Mouse (Mus musculus): Measurements from ENCODE around the gene Zfp28. TPM values are rescaled to one million over a fixed set of nuclear protein-coding genes. Genes with fewer than 3 reads are reported as not detected.

Gene Zfp28
- polyA plus RNA-seq, 1 experiment from 2014 or later = 2.5 TPM

GRCm38 (mm10) chr7:6389449-6389848, 6.4 kb downstream of the Zfp28 start:
- H3K9me3 ChIP-seq (ENCODE audit: control insufficient read depth) = no peaks in the 10 kb centered on the region
- H3K36me3 ChIP-seq (ENCODE audit: control insufficient read depth, insufficient read depth) = peaks cover 23% of the 10 kb centered on the region
- no peaks in the 10 kb centered on the region for H3K4me1 ChIP-seq (replicated peaks; ENCODE audit: control insufficient read depth, insufficient read depth, low read length)
- no peak overlapping the region for H3K4me2 ChIP-seq (replicated peaks; ENCODE audit: low read depth)
- ATAC-seq = no peak
- H3K4me3 ChIP-seq (ENCODE audit: low read depth, low read length) = no peak overlapping the region
- no peaks in the 10 kb centered on the region for H3K27me3 ChIP-seq (replicated peaks; ENCODE audit: control insufficient read depth, insufficient read depth, low read length)
- no peak overlapping the region for H3K27ac ChIP-seq (ENCODE audit: low read depth, low read length)
- WGBS = 69% methylated on average over 5 of the region's 5 CpGs
- no peak overlapping the region for H3K9ac ChIP-seq (ENCODE audit: low read depth, low read length)
- TF ChIP-seq CTCF (IDR thresholded peaks at IDR 0.05; ENCODE audit: low read depth) = peak; percentile 24; the same call in 1 of the 2 replicates

- 27% methylated on average over 25 of the region's 25 CpGs for WGBS
- peak within 1 kb of the TSS; percentile 26; the same call in 1 of the 2 replicates for H3K9ac ChIP-seq (ENCODE audit: low read depth, low read length)
- H3K4me3 ChIP-seq (ENCODE audit: low read depth, low read length) = peak within 1 kb of the TSS; percentile 39
- peak within 1 kb of the TSS; percentile 73 for H3K4me2 ChIP-seq (replicated peaks; ENCODE audit: low read depth)
- peaks cover 15% of the 10 kb centered on the region; the same call in 1 of the 2 replicates for H3K36me3 ChIP-seq (ENCODE audit: control insufficient read depth, insufficient read depth)
- H3K27ac ChIP-seq (ENCODE audit: low read depth, low read length) = no peak within 1 kb of the TSS
- H3K4me1 ChIP-seq (replicated peaks; ENCODE audit: control insufficient read depth, insufficient read depth, low read length) = no peaks in the 10 kb centered on the region
- ATAC-seq = no peak
- no peak for TF ChIP-seq CTCF (IDR thresholded peaks at IDR 0.05; ENCODE audit: low read depth)
- H3K9me3 ChIP-seq (ENCODE audit: control insufficient read depth) = no peaks in the 10 kb centered on the region
- no peaks in the 10 kb centered on the region for H3K27me3 ChIP-seq (replicated peaks; ENCODE audit: control insufficient read depth, insufficient read depth, low read length)
Observed at GRCm38 (mm10) chr7:6397996-6398975, 15.2 kb downstream of the Zfp28 start, which contains the start of gene Smim17. Smim17 (plus strand) TSS chr7:6398715.

- H3K4me3 ChIP-seq (ENCODE audit: low read depth, low read length) = no peak within 1 kb of the TSS
- H3K9me3 ChIP-seq (ENCODE audit: control insufficient read depth) = no peaks in the 10 kb centered on the region
- peak; percentile 48 for TF ChIP-seq CTCF (IDR thresholded peaks at IDR 0.05; ENCODE audit: low read depth)
- H3K9ac ChIP-seq (ENCODE audit: low read depth, low read length) = no peak within 1 kb of the TSS
- H3K27me3 ChIP-seq (replicated peaks; ENCODE audit: control insufficient read depth, insufficient read depth, low read length) = no peaks in the 10 kb centered on the region
- 1% methylated on average over 17 of the region's 17 CpGs for WGBS
- no peaks in the 10 kb centered on the region for H3K4me1 ChIP-seq (replicated peaks; ENCODE audit: control insufficient read depth, insufficient read depth, low read length)
- no peak within 1 kb of the TSS for H3K27ac ChIP-seq (ENCODE audit: low read depth, low read length)
- H3K36me3 ChIP-seq (ENCODE audit: control insufficient read depth, insufficient read depth) = no peaks in the 10 kb centered on the region
- ATAC-seq = peak; percentile 99
- no peak within 1 kb of the TSS for H3K4me2 ChIP-seq (replicated peaks; ENCODE audit: low read depth)
Observed at GRCm38 (mm10) chr7:6410043-6410442, 26.9 kb downstream of the Zfp28 start, which contains the start of gene Gm20715. Gm20715 (plus strand) TSS chr7:6410277.

- no peak overlapping the region for H3K4me3 ChIP-seq (ENCODE audit: low read depth, low read length)
- H3K9ac ChIP-seq (ENCODE audit: low read depth, low read length) = no peak overlapping the region
- WGBS = 9% methylated on average over 18 of the region's 22 CpGs
- H3K36me3 ChIP-seq (ENCODE audit: control insufficient read depth, insufficient read depth) = no peaks in the 10 kb centered on the region
- TF ChIP-seq CTCF (IDR thresholded peaks at IDR 0.05; ENCODE audit: low read depth) = no peak
- no peak overlapping the region for H3K4me2 ChIP-seq (replicated peaks; ENCODE audit: low read depth)
- no peaks in the 10 kb centered on the region for H3K27me3 ChIP-seq (replicated peaks; ENCODE audit: control insufficient read depth, insufficient read depth, low read length)
- no peak overlapping the region for H3K27ac ChIP-seq (ENCODE audit: low read depth, low read length)
- H3K9me3 ChIP-seq (ENCODE audit: control insufficient read depth) = no peaks in the 10 kb centered on the region
- H3K4me1 ChIP-seq (replicated peaks; ENCODE audit: control insufficient read depth, insufficient read depth, low read length) = no peaks in the 10 kb centered on the region
- no peak for ATAC-seq
Observed at GRCm38 (mm10) chr7:6414626-6415441, 31.7 kb downstream of the Zfp28 start.

GRCm38 (mm10) chr7:6415442-6415787, 32.3 kb downstream of the Zfp28 start:
- Histone ChIP-seq H3K27ac (ENCODE audit: low read depth, low read length) (no peak overlapping the region), H3K4me2 (replicated peaks; ENCODE audit: low read depth) (no peak overlapping the region), H3K36me3 (ENCODE audit: control insufficient read depth, insufficient read depth) (no peaks in the 10 kb centered on the region), H3K9ac (ENCODE audit: low read depth, low read length) (no peak overlapping the region), H3K9me3 (ENCODE audit: control insufficient read depth) (no peaks in the 10 kb centered on the region), H3K4me1 (replicated peaks; ENCODE audit: control insufficient read depth, insufficient read depth, low read length) (no peaks in the 10 kb centered on the region), H3K27me3 (replicated peaks; ENCODE audit: control insufficient read depth, insufficient read depth, low read length) (no peaks in the 10 kb centered on the region), H3K4me3 (ENCODE audit: low read depth, low read length) (no peak overlapping the region)
- 21% methylated on average over 8 of the region's 8 CpGs for WGBS
- no peak for ATAC-seq
- TF ChIP-seq CTCF (IDR thresholded peaks at IDR 0.05; ENCODE audit: low read depth) = no peak

- 76% methylated on average over 6 of the region's 6 CpGs for WGBS
- Histone ChIP-seq H3K36me3 (ENCODE audit: control insufficient read depth, insufficient read depth) (no peaks in the 10 kb centered on the region), H3K4me1 (replicated peaks; ENCODE audit: control insufficient read depth, insufficient read depth, low read length) (no peaks in the 10 kb centered on the region), H3K9me3 (ENCODE audit: control insufficient read depth) (no peaks in the 10 kb centered on the region), H3K9ac (ENCODE audit: low read depth, low read length) (no peak overlapping the region), H3K27me3 (replicated peaks; ENCODE audit: control insufficient read depth, insufficient read depth, low read length) (no peaks in the 10 kb centered on the region), H3K4me3 (ENCODE audit: low read depth, low read length) (no peak overlapping the region), H3K4me2 (replicated peaks; ENCODE audit: low read depth) (no peak overlapping the region), H3K27ac (ENCODE audit: low read depth, low read length) (no peak overlapping the region)
- ATAC-seq = no peak
- no peak for TF ChIP-seq CTCF (IDR thresholded peaks at IDR 0.05; ENCODE audit: low read depth)
Observed at GRCm38 (mm10) chr7:6419894-6420293, 36.8 kb downstream of the Zfp28 start.

Measured in intestine, postnatal 0 days (tissue).